Mouse (Mus musculus) CD4-positive, CD25-positive, alpha-beta regulatory T cell, adult 9 weeks (primary cell): ENCODE data around the gene Htr1a. TPM values are rescaled to one million over a fixed set of nuclear protein-coding genes. Genes with fewer than 3 reads are reported as not detected.

Experiments used
- polyA plus RNA-seq: library from polyadenylated mRNA; unstranded; fragments of 100-300 nt; shearing (Covaris generic); gene quantifications from one replicate; pipeline ENCODE4 v1.2.1, GENCODE M21; 2017

Gene Htr1a
- polyA plus RNA-seq = not detected

GRCm38 (mm10) chr13:105443339-105443738 lies at the start of gene Htr1a:
Gene Htr1a, plus strand, starts transcription at chr13:105443639.

Other genes with a start within 250 kb of the Htr1a start
- gene Rnf180, start 148.8 kb upstream of the Htr1a start, polyA plus RNA-seq = 0.27 TPM